Mouse (Mus musculus): ENCODE data around the gene Cyp2w1. TPM values are rescaled to one million over a fixed set of nuclear protein-coding genes. Genes with fewer than 3 reads are reported as not detected.

Gene Cyp2w1
- polyA plus RNA-seq (2016; fragmentation: Nextera tagmentation; extraction: Ambion mirVana): 0.17 and 0.24 TPM in 2 replicates

DNA sequence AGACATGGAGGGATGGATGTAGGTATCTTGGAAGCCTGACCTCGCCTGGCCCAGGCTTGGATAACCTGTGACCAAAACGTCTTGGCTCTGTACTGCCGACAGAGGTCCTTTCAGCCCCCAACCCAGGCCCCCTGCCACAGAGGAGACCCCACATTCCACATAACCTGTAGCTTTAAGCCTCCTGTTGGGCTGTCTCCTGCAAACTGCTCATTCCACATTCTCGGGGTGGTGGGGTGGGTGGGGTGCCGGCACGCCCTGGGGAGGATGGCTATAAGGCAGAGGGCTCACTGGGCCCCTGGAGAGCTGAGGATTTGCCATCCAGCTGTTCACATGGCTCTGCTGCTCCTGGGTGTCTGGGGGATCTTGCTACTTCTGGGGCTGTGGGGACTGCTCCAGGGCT, at the start of gene Cyp2w1:
Gene Cyp2w1 (plus strand): TSS at position 301 of the 400 bp plus-strand sequence.
- no peak within 1 kb of the TSS for H3K9ac ChIP-seq
- no peak within 1 kb of the TSS for H3K27ac ChIP-seq
- H3K9me3 ChIP-seq: no peaks in the 10 kb centered on the region
- ATAC-seq (ENCODE audit: low FRiP score): no peak
- no peak within 1 kb of the TSS for H3K4me3 ChIP-seq (replicated peaks)
- H3K4me2 ChIP-seq: no peak within 1 kb of the TSS
- WGBS: 69% methylated on average over 6 of the region's 6 CpGs
- peaks cover 16% of the 10 kb centered on the region; the same call in 1 of the 2 replicates for H3K27me3 ChIP-seq
- H3K4me1 ChIP-seq: peaks cover 4% of the 10 kb centered on the region; the same call in 1 of the 2 replicates
- no peaks in the 10 kb centered on the region for H3K36me3 ChIP-seq (replicated peaks)

- Histone ChIP-seq H3K27ac (no peak overlapping the region), H3K36me3 (replicated peaks) (no peaks in the 10 kb centered on the region), H3K9me3 (no peaks in the 10 kb centered on the region), H3K9ac (no peak overlapping the region), H3K4me2 (no peak overlapping the region), H3K4me3 (replicated peaks) (no peak overlapping the region), H3K4me1 (no peaks in the 10 kb centered on the region), H3K27me3 (no peaks in the 10 kb centered on the region)
- ATAC-seq (ENCODE audit: low FRiP score): no peak
- 89% methylated on average over 9 of the region's 9 CpGs for WGBS
Observed at GRCm38 (mm10) chr5:139303646-139304061, 48.8 kb upstream of the Cyp2w1 start.

DNA sequence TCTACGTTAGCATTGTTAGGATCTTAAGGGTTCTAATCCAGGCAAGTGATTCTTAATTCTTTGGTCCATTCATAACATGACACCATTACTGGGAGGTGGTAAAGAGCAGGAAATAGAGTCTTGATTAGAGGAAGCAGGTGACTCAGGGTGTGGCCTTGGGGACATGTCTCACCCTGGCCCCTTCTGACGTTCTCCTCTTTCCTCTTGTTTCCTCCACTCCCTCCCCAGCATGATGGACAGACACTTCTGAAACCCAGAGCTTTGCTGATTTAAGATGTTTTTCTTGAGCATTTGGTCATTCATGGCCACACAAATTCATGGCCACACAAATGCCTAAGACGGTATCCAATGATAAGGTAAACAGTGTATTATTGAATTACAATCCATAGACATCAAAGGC, 42.5 kb upstream of the Cyp2w1 start:
- Histone ChIP-seq H3K27ac (no peak overlapping the region), H3K4me3 (replicated peaks) (no peak overlapping the region), H3K27me3 (0 out of 2 replicates have a peak, but pooled peaks cover 6% of the 10 kb centered on the region), H3K4me2 (no peak overlapping the region), H3K4me1 (no peaks in the 10 kb centered on the region), H3K9ac (no peak overlapping the region), H3K36me3 (replicated peaks) (no peaks in the 10 kb centered on the region), H3K9me3 (no peaks in the 10 kb centered on the region)
- no peak for ATAC-seq (ENCODE audit: low FRiP score)
- WGBS: 92% methylated on average over 3 of the region's 3 CpGs

GRCm38 (mm10) chr5:139310477-139310876, 41.9 kb upstream of the Cyp2w1 start:
- no peak overlapping the region for H3K4me3 ChIP-seq (replicated peaks)
- ATAC-seq (ENCODE audit: low FRiP score): no peak
- H3K9ac ChIP-seq: no peak overlapping the region
- H3K4me2 ChIP-seq: no peak overlapping the region
- no peak overlapping the region for H3K27ac ChIP-seq
- 0 out of 2 replicates have a peak, but pooled peaks cover 6% of the 10 kb centered on the region for H3K27me3 ChIP-seq
- no peaks in the 10 kb centered on the region for H3K4me1 ChIP-seq
- H3K9me3 ChIP-seq: no peaks in the 10 kb centered on the region
- no peaks in the 10 kb centered on the region for H3K36me3 ChIP-seq (replicated peaks)
- WGBS: 92% methylated on average over 4 of the region's 4 CpGs

DNA sequence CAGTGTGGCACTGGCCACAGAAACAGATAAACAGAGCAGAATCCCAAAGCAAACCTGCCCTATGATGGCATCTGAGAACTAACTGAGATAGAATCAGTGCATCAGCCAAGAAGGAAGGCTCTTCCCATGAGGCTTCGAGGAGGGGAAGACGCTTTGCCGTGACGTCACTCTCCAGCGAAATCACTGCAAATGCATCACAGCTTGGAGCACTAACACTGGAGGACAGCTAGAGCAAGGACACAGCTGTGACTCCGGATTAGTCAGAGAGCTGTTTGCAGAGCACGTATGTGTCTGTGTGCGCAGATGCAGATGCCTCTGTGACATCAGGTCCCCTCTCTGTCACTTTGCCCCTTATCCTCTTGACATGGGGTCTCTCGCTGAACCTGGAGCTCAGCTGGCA, 40.6 kb upstream of the Cyp2w1 start:
- 88% methylated on average over 9 of the region's 9 CpGs for WGBS
- Histone ChIP-seq H3K9ac (no peak overlapping the region), H3K4me2 (no peak overlapping the region)

GRCm38 (mm10) chr5:139313536-139313935, 38.9 kb upstream of the Cyp2w1 start:
- ATAC-seq (ENCODE audit: low FRiP score): no peak
- no peaks in the 10 kb centered on the region for H3K36me3 ChIP-seq (replicated peaks)
- no peak overlapping the region for H3K4me2 ChIP-seq
- no peaks in the 10 kb centered on the region for H3K4me1 ChIP-seq
- H3K9me3 ChIP-seq: no peaks in the 10 kb centered on the region
- no peak overlapping the region for H3K27ac ChIP-seq
- H3K27me3 ChIP-seq: 0 out of 2 replicates have a peak, but pooled peaks cover 10% of the 10 kb centered on the region
- 94% methylated on average over 9 of the region's 9 CpGs for WGBS
- no peak overlapping the region for H3K4me3 ChIP-seq (replicated peaks)
- H3K9ac ChIP-seq: no peak overlapping the region

More for the DNA sequence above, 40.6 kb upstream of the Cyp2w1 start:
- Histone ChIP-seq H3K4me3 (replicated peaks) (no peak overlapping the region), H3K9me3 (no peaks in the 10 kb centered on the region), H3K36me3 (replicated peaks) (no peaks in the 10 kb centered on the region), H3K27me3 (0 out of 2 replicates have a peak, but pooled peaks cover 6% of the 10 kb centered on the region), H3K27ac (no peak overlapping the region), H3K4me1 (no peaks in the 10 kb centered on the region)
- no peak for ATAC-seq (ENCODE audit: low FRiP score)

DNA sequence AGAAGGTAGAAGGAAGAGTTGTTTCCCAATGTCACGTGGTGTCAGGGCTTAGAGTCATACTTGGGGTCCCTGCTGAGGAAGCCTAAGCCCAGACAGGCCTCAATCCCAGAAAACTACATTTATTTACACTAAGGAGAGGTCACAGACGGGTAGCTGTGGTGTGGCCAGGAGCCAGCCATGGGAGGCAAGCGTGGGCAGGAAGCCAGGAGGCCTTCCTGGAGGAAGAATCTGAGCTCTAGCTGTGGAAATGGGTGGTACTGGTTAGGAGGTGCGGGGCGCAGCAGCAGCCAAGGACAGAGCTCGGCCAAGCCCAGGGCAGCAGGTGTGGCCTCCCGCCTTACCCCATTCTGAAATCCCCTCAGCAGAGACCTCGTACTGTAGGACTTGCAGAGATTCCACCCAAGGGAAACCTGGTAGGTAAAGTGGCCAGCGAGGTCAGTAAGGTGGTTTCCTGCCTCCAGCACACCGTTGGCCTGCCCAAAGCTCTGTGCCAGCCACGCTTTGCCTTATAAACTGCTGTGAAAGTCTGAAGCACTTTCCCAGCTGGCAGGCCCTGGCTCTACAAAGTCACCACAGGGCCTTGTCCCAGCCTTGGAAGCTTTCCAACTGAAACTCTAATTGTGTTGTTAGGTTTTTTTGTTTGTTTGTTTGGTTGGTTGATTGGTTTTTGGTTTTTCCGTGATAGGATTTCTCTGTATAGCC, 37.3 kb upstream of the Cyp2w1 start:
- Histone ChIP-seq H3K9me3 (no peaks in the 10 kb centered on the region), H3K27ac (no peak overlapping the region), H3K27me3 (0 out of 2 replicates have a peak, but pooled peaks cover 10% of the 10 kb centered on the region), H3K4me2 (no peak overlapping the region), H3K9ac (no peak overlapping the region), H3K4me1 (no peaks in the 10 kb centered on the region), H3K36me3 (replicated peaks) (no peaks in the 10 kb centered on the region), H3K4me3 (replicated peaks) (no peak overlapping the region)
- 84% methylated on average over 12 of the region's 12 CpGs for WGBS
- ATAC-seq (ENCODE audit: low FRiP score): no peak

DNA sequence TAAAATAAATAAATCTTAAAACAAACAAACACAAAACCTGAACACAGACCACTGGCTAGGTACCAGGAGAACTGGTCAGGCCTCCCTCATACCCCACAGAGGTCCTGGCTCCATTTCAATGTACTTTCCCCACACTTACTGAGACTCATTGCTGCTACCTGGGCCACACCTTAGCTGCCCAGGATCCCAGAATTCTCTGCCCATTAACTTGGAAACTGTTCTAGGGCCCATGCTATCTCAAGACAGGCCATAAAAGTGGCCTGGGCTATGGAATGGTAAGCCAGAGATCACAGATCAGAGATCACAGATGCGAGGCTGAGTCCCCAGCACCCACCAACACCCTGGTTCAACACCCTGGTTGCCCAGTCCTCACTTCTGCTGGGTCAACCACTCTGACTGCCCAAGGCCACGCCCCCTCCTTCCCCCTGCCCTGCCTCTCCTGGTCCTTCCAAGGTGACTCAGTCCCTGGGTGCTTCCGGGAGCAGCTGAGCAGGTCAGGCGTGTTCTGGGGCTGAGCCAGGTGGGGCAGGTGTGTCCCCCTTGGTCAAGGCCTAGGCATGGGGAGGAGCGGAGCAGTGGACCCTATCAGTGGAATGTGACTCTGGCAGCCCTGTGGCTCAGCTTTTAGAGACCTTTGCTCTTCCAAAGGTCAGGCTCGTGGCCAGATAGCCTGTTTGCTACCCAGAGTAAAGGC, 35.3 kb upstream of the Cyp2w1 start:
- no peak overlapping the region for H3K9ac ChIP-seq
- no peak overlapping the region for H3K4me2 ChIP-seq
- H3K27ac ChIP-seq: no peak overlapping the region
- no peak overlapping the region for H3K4me3 ChIP-seq (replicated peaks)
- no peaks in the 10 kb centered on the region for H3K9me3 ChIP-seq
- WGBS: 70% methylated on average over 6 of the region's 6 CpGs
- H3K4me1 ChIP-seq: no peaks in the 10 kb centered on the region
- H3K36me3 ChIP-seq (replicated peaks): no peaks in the 10 kb centered on the region
- 0 out of 2 replicates have a peak, but pooled peaks cover 6% of the 10 kb centered on the region for H3K27me3 ChIP-seq
- no peak for ATAC-seq (ENCODE audit: low FRiP score)

DNA sequence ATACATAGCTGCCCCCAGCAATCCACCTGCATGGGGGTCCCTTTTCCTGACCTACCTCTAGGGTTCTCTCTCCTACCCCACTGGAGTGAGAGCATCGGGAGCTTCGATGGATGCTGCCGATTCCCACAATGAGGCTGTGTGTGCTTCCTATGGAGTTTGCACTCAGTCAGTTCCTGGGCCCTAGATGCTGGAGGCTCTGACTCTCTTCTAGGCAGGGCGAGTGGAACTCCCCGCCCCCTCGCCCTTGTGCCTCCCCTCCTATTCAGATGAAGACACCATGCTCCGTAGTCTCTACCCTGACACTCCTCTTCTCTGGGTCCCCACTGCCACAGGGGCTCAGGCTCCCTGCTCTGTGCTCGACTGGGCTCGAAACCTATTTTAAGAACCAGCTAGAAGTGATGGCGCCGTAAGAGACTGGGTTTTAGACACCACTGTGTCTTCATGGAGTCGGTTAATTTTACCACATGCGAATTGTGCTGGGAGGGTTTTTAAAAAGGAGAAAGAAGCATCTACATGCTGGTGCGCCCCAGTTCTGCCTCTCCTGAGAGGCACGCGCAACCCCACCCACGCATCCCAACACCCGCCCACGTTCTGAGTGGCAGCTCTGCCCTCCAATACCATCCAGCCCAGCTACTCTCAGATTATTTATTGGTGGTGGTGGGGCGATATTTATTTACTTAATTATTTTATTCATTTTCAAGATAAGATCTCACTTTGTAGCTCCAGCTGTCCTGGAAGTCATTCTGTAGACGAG, 34.5 kb upstream of the Cyp2w1 start:
- H3K27me3 ChIP-seq: peaks cover 13% of the 10 kb centered on the region; the same call in 1 of the 2 replicates
- no peak overlapping the region for H3K27ac ChIP-seq
- H3K4me2 ChIP-seq: no peak overlapping the region
- H3K4me1 ChIP-seq: no peaks in the 10 kb centered on the region
- H3K36me3 ChIP-seq (replicated peaks): no peaks in the 10 kb centered on the region
- H3K9me3 ChIP-seq: no peaks in the 10 kb centered on the region
- no peak for ATAC-seq (ENCODE audit: low FRiP score)
- no peak overlapping the region for H3K9ac ChIP-seq
- H3K4me3 ChIP-seq (replicated peaks): no peak overlapping the region
- 69% methylated on average over 21 of the region's 21 CpGs for WGBS

DNA sequence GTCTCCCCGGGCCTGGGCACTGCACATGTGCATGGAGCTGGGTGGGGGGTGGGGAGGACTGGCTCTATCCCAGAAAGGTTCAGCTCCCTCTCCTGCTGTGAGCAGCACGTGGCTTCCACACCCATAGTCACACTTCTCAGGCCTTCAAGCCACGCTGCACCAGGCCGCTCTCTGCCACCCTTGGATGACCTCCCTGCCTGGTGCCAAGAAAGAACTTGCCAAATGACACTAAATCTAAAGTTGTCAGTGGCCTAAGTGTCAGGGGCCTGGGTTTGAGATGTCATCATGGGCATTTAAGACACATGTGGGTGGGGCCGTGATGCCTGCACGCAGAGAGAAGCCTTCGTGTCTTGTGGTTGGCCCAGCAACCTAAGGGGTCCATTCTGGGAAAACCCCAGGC, 32.0 kb upstream of the Cyp2w1 start:
- Histone ChIP-seq H3K27ac (no peak overlapping the region), H3K4me3 (replicated peaks) (no peak overlapping the region), H3K27me3 (peaks cover 35% of the 10 kb centered on the region), H3K4me1 (peaks cover 9% of the 10 kb centered on the region), H3K36me3 (replicated peaks) (no peaks in the 10 kb centered on the region), H3K9ac (no peak overlapping the region), H3K9me3 (no peaks in the 10 kb centered on the region), H3K4me2 (no peak overlapping the region)
- 82% methylated on average over 7 of the region's 7 CpGs for WGBS
- ATAC-seq (ENCODE audit: low FRiP score): no peak

- H3K27me3 ChIP-seq: peaks cover 44% of the 10 kb centered on the region
- 76% methylated on average over 6 of the region's 6 CpGs for WGBS
- H3K4me1 ChIP-seq: peaks cover 14% of the 10 kb centered on the region
- no peak overlapping the region for H3K4me2 ChIP-seq
- no peaks in the 10 kb centered on the region for H3K9me3 ChIP-seq
- H3K27ac ChIP-seq: no peak overlapping the region
- H3K36me3 ChIP-seq (replicated peaks): no peaks in the 10 kb centered on the region
- no peak overlapping the region for H3K4me3 ChIP-seq (replicated peaks)
- no peak for ATAC-seq (ENCODE audit: low FRiP score)
- no peak overlapping the region for H3K9ac ChIP-seq
Observed at GRCm38 (mm10) chr5:139321331-139321730, 31.1 kb upstream of the Cyp2w1 start.

DNA sequence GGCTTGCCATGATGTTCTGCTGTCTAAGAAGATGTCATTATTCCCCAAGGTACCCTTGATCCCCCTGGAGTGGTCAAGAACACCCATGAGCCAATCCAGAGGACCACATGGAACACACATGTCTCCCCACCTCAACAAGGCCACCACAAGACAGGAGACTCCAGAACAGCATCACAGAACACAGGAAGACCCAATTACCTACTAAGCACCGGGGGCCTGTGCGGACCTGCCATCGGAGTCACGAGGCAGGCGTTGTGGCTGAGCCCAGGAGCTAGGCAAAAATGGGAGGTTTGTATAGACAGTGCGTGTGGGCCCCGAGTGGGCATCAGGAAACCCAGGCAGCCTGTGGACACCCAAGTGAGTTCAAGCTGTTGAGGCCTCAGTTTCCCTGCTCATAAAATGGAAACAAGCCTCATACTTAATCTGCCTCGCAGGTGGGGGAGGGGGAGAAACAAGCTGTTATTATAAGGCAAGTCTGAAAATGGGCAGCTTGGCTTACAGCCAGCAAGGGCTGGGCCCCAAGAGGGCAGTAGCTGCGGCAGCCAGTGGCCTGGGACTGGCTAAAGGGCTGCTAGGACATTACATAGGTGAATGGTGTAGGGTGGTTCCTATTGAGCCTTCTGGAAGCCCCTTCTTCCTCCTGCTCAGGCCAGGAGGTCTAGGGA, 29.0 kb upstream of the Cyp2w1 start:
- Histone ChIP-seq H3K4me3 (replicated peaks) (no peak overlapping the region), H3K27me3 (peaks cover 57% of the 10 kb centered on the region), H3K27ac (no peak overlapping the region), H3K9me3 (no peaks in the 10 kb centered on the region), H3K9ac (no peak overlapping the region), H3K4me1 (peaks cover 14% of the 10 kb centered on the region), H3K36me3 (replicated peaks) (no peaks in the 10 kb centered on the region), H3K4me2 (no peak overlapping the region)
- 85% methylated on average over 9 of the region's 9 CpGs for WGBS
- no peak for ATAC-seq (ENCODE audit: low FRiP score)
